Mouse (Mus musculus) testis, adult 2 months (tissue): ENCODE results near the gene Xlr5a.

Experiments used
- CTCF ChIP-seq: fragments of 200-500 bp; IDR thresholded peaks from 2 replicates; pipeline ENCODE4 v1.5.1; 2012; ENCODE audit warnings: low read depth, mild to moderate bottlenecking, inconsistent platforms, low read length, moderate library complexity; ENCODE audit not compliant: control insufficient read depth, insufficient read depth, insufficient replicate concordance
- POLR2A ChIP-seq: fragments of 200-500 bp; IDR thresholded peaks from 2 replicates; pipeline ENCODE4 v1.6.1; 2012; ENCODE audit warnings: low read depth, mild to moderate bottlenecking, inconsistent platforms, low read length, moderate library complexity; ENCODE audit not compliant: control insufficient read depth

DNA sequence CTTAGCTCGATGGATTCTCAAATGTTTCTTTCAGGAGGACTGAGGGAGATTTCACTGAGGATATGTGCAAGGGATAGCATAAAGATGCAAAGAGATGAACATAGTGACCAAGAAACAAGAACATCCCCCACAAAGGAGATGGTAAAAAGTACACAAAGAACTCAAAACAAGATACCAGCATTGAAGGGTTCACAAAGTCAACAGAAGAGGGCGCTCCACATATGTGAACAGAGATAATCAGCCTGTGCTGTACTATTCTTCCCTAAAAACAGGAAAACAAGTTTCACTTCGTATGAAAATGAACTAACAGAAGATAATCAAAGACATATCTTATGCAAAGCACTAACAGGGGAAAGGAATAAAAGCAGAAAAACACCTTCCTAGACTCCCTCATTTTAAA is 19.7 kb upstream of the Xlr5a start:
- TF ChIP-seq POLR2A (no peak), CTCF (no peak)
